Mouse (Mus musculus): ENCODE data around the gene Tmem158.
A peak's percentile ranks its signal among the peaks of the same experiment; 100 is the strongest.

The Tmem158 gene

DNA sequence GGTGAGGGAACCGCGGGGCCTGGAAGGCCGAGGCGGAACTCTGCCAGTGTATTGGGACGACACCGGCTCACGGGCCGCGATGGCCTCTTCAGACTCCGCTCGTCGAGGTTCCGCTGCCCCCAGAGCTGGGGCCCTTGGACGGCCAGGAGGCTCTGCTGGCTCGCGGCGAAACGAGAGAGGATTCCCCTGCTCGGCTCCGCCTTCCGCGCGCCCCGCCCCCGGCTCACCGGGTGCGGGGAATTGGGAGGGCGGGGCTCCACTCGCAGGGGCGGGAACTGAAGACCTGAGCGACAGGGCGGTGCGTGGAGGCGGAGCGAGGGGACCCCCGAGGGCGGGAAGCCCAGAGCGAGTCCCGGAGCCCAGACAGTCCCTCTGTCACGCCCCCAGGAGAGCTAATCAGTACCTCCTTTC, at the start of gene Tmem158:
Gene Tmem158 (minus strand): TSS at position 154 of the 411 bp plus-strand sequence.
- peak; percentile 92 for DNase-seq (ENCODE audit: low spot score)

DNA sequence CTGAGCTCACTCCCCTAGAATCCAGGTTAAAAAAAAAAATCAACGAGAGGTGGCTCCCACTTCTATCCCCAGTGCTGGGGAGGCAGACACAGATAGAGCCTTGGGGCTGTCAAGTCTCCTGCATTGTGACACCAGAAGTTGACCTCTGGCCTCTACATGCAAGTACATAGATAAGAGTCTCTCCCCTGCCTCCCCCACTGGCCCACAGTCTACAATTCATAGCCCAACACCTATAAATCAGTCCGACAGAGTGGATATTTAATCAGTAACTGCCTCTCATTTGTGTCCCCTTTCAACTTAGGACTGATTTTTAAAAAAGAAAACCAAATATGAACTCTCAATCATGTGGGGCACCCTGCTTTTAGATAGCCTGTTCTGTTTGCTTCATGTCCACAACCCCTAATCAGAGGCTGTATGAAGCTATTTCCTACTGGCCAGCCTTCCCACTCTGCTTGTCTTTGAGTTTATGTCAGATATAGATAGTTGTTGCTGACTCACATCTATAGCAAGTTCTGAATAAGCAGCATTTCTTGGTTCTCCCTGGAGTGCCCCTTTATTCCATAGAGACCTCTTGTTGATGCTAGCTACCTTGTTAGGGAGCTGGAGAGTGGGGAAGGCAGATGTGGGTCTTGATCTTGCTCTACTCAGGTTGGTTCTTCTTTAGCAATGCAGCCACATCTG, 49.3 kb upstream of the Tmem158 start:
- no peak for DNase-seq (ENCODE audit: low spot score)

DNA sequence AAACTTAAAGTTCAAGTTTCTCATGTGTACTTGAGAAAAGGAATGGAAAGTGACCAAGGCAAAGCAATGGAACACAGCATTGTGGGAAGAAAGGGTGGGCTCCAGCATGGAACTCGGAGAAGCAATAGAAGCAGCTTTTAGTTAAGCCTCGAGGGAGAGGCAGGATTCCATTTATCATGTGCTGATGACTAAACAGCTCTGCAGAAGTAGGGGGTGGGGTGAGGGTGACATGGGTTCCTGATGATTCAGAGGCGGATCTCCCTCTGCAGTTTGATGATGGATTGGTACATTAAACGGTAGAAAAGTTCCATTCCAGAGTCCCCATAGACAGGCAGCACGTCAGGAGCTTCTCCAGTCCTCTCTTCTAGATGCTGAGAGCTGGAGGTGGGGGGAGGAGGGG, 48.5 kb upstream of the Tmem158 start:
- DNase-seq (ENCODE audit: low spot score) = no peak

DNA sequence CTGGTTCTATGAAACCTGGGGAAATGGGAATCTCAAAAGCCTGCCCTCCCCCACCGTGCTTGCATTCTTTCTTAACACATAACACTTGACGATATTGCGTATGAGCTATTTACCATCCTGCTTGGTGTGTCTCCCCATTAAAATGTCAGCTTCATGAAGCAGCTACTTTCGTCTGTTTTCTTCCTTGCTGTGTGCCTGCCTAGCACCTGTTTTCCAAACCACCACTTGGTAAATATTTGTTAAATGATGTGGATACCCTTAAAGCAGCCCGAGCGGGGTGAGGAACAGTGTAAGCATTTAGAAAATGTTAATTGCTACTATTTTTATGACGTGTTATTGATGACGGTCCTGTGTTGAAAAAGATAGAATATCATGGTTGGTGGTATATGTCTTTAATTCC, 44.4 kb upstream of the Tmem158 start:
- DNase-seq (ENCODE audit: low spot score) = no peak

DNA sequence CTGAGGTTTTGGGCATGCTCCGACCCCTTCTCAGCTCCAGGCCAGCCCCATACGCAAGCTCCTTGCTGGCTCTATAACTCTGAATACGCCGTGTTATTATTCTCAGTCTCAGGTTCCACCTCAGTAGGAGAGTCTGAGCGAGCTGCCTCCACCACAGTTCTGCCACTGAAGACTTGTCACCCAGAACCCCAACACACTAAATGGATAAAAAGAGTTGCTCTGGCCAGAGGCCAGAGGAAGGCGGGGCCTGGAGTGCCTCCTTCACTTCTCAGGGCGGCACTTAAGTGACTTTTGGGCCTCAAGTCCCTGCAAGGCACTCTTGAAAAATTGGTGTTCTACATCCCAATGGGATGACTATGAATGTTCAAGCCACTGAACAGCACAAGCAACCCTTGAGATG, 43.4 kb upstream of the Tmem158 start:
- no peak for DNase-seq (ENCODE audit: low spot score)

DNA sequence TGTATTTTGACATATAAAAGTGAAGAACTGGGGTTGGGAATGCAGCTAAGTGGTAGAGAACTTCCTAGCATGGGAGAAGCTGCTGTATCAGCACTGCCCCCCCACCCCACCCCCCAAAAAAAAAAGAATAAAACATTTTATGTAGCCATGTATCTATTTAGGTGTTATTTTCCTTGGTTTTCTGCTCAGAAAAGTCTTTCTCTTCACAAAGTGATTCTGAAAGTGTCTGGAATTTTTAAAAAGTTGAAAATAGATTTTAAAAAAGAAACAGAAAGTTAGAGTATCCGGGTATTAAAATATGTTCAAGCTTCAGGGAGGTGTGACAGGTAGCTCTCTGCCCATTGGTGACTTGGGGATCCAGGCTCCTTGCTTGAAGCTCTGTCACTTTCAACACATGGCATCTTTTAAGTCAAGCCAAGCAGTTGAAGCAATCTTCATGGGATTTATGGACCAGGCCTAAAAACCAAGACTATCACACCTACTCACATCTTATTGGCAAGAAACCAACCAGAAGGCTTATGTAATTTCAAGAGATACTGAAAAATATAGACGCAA, 42.3 kb upstream of the Tmem158 start:
- DNase-seq (ENCODE audit: low spot score) = no peak

DNA sequence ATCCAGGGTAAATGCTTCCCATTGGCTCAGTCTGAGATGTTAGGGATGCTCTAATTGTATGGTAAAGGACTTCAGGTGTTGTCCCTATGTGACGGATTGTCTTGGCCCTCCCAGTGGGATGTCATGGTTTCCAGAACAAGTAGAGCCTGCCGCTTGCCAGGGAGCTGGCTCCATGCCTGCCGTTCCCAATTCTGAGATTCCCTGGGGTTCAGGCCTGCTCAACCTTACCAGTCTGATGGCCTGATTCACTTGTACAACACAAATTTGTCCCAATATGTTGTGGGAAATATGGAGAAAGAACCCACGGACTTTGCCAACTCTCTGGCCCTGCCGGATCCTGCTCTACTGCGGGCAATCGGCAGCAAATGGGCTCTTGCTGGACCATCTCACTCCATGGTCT, 37.3 kb upstream of the Tmem158 start:
- no peak for DNase-seq (ENCODE audit: low spot score)

DNA sequence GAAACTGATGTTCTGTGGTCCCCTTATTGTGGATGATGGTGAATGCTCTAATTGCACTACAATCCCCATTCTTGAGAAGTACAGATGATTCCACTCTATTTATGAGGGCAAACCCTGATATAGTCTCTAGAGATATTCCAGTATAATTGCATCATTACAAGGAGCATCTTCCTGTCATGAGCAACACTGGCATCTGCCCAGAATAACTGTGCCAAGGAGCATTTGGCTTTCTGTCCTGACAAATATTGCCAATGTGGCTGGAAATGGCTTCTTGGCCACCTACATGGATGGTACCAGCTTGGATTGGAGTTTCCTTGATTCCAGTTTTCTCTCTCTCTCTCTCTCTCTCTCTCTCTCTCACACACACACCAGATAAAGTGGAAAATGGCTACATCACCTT, 35.7 kb upstream of the Tmem158 start:
- DNase-seq (ENCODE audit: low spot score) = no peak

DNA sequence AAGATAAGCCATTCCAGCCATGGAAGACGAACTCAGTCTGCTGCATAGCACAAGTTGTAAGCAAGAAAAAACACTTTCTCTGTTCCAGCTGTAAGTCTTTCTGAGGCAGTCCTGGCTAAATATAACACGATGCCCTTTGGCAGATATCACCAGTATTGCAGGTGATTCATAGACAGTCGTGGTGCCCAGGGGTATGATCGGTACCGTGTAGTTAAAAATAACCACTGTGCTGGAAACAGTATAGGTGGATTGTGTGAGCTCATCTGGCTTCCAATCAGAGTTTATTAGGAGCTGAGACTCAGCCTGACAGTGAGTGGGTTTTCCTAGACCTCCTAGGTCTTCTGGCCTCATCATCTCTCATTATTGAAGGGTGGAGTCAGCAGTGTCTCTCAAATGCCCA, 34.0 kb upstream of the Tmem158 start:
- no peak for DNase-seq (ENCODE audit: low spot score)

DNA sequence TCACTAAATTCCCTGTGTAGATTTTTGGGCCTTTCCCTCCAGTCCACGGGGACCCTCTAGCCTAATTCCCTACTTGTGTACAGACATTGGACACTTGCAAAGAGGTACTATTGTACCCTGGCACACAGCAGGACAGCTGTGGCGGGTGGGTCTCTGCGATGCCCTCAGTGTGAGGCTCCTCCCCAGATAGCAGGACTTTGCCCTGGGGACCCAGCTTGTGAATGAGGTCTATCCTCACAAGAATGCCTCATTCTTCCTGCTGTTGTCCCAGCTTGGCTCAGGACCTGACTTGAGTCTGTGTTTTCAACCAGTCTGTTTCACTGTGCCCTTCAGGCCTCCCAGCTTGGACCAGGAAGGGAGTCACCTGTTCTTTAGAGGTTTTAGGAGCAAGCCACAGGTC, 27.8 kb upstream of the Tmem158 start:
- DNase-seq (ENCODE audit: low spot score) = no peak

DNA sequence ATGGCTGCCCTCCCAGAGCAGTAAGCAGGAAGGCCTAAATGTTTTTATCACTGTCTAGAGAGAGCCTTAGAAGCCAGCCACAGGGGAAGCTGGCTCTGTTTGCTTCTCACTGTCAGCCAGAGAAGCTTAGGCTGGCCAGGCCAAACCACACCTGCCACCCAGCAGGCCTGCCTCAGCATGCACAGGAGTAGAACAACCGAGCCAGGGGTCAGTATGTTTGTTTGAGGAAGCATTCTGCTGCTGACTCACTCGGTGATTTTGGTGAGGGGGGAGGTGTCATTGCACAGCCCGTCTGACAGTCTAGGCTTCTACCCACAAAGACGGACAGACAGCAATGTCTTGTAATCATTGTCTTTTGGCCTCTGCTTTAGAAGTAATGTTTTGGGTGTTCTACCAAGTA, 25.1 kb upstream of the Tmem158 start:
- DNase-seq (ENCODE audit: low spot score) = no peak

DNA sequence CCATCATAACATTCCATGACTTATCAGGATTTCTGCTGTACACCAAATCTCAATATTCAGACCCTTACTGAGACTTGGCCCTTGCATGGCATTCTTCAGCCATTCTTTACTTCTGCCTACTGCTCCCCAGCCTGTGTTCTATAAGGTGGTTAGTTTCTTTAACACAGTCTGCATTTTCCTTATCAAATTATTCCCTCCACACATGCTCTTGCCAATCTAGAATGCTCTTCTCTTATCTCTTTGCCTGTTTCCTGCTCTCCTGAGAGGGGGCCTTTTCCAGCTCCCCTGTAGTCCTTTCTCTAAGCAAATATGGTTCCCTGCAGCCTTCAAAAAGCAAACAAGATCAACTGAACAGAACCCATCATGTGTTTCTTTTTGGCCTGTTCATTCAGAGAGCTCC, 20.2 kb upstream of the Tmem158 start:
- DNase-seq (ENCODE audit: low spot score) = no peak

DNA sequence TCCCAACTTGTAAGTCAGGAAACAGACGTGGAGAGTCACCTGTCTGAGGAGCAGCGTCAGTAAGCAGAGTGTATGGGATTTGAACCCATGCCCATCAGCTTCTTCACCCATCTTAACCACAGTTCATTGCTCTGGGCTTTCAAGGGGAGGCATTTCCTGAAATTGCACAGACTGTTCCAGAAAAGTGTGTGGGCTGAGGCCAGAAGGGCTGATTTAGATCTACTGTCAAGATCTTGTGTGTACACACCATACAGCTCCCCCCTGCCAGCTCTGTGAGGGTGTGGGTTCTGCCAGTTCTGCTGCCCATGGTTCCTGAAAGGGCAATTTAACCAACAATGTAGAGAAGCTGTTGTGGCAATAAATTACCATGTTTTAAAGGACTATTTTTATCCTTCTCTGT, 17.4 kb upstream of the Tmem158 start:
- DNase-seq (ENCODE audit: low spot score) = no peak

DNA sequence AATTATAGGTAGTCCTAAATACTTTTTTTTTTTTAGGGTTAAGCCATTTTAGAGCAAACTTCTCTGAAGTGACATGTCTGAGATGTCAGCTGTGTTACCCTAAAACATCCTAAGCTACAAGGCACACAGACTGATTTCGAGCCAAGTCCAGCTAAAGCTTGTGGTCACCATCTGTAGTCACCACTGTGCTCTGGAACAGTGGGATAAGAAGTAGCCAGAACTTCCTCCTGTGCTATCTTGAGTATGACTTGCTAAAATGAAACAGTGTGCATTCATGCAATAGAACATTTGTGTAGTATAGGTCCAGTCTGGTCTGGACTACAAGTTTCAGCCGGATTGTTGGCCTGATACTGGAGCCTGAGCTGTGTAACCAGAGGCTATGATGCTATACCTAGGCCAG, 14.8 kb upstream of the Tmem158 start:
- no peak for DNase-seq (ENCODE audit: low spot score)

DNA sequence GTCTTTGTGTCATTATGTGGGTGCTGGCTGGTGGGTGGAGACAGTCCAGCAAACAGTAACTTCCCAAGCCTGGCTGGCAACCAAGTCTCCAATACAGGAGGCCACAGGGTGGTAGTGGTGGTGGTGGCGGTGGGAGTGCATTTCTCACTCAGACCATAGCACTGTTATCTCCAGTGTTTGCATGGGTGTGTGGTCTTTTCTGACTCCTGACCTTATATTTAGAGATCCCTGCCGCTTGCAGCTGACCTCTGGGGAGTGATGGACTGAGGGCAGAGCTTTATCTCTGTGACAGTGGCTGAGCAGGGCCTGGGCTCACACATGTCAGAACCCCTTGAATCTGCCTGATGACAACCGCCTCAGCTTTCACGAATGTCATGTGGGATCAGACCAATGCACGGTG, 14.1 kb upstream of the Tmem158 start:
- DNase-seq (ENCODE audit: low spot score) = no peak

DNA sequence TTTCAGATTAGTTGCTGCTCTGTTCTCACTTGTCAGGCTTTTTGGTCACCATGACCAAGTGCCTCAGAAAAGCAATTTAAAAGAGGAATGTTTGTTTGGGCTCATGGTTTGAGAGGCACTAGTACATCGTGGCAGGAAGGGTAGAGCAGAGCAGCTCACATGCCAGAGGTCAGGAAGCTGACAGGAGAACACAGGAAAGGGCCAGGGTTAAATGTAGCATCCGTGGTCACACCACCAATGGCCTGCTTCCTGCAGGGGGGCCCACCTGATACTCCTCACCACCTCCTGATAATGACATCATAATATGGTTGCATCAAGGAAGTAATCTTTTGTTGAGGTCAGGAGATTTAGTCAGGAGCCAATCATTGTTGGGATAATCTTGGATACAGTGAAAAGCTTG, 13.3 kb upstream of the Tmem158 start:
- no peak for DNase-seq (ENCODE audit: low spot score)

DNA sequence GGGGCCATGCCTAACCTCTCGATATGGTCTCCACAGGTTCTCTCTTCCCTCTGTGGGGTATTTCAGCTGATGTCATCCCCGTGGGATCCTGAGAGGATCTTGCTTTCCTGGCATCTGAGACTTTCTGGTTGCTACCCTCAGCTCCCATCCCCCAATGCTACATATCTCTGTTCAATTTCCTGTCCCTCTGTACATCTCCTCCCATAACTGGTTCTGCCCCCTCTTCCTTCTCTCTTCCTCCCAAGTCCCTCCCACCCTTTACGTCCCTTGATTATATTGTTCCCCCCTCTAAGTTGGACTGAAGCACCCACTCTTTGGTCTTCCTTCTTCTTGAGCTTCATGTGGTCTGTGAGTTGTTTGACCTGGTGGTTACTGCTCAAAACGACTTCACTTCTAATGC, 11.0 kb upstream of the Tmem158 start:
- no peak for DNase-seq (ENCODE audit: low spot score)

DNA sequence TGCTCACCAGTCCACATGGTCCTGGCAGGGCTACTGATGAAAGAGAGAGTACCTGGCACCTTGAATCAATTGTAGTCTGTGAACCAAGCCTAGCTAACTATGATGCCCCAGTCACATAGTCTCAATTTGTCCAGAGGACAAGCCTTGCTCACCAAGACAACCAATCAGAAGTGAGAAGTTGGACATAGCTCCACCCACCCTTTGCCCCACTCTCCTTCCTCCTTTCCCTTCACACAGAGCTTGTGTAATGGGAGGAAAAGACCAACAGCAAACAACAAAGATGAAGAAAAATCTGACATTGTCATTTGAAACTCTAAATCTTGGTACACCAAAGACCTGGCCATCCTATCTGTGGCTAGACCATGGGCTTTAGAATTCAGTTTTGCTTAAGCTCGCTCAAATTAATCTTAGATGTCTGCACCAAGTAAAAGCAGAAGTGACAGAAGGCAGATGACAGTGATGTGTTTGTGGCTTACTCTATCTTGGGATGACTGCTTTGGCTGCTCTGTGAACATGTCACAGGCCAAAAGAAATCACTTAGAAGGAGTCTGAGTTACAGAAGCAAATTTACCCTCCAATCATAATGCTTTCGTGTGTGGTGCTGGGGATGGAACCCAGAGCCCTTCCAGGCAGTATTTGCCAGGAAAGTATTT, 9.5 kb upstream of the Tmem158 start:
- DNase-seq (ENCODE audit: low spot score) = no peak

DNA sequence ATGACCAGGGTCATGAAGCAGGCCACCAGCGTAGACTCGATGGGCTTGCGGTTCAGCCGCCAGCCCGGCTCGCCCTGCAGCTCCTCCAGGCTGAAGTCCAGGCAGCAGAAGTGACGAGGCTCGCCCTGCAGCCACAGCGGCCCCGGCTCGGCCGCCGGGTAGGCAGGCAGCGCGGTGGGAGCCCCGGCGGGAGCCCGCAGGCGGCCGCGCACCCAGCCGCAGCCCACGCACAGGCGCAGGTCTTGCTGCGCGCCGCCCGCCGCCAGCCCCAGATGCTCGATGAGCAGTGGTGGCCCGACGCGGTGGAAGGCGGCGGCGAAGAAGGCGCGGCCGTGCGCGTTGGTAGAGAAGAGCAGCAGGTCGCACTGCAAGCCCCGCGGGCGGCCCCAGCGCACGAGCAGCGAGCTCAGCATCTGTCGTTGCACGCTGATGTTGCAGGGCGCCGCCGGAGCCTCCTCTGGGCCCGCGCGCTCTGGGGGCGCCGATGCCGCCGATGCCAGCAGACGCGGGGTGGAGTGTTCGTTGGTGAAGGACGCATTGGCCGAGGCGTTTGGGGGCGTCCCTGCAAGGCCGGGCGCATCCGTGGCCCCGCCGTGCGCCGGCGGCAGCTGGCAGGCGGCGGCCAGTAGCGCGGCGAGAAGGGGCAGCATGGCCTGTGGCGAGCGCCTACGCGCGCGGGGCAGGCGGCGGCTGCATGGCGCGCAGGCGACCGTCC, 511 bp downstream of the Tmem158 start:
- DNase-seq (ENCODE audit: low spot score) = peak; percentile 55

DNA sequence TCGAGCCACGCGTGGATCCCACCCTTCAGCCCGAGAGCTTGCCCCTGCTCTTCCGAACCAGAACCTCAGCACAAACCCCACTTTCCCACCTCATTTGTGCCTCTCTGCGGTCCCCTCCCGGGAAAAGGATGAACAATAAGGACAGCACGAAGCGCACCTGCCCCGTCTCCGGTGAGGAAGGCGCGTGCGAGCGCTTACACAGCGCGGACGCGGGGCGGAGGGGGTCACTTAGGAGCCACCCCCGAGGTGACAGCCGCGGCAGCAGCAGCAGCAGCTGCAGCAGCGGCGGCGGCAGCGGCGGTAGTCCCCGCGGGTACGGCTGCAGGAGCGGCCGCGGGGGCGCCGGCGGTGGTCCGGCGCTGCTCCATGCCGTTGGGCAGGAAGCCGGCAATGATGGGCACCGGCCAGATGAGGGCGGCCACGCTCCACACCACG, 1.1 kb downstream of the Tmem158 start:
- DNase-seq (ENCODE audit: low spot score) = peak; percentile 91

DNA sequence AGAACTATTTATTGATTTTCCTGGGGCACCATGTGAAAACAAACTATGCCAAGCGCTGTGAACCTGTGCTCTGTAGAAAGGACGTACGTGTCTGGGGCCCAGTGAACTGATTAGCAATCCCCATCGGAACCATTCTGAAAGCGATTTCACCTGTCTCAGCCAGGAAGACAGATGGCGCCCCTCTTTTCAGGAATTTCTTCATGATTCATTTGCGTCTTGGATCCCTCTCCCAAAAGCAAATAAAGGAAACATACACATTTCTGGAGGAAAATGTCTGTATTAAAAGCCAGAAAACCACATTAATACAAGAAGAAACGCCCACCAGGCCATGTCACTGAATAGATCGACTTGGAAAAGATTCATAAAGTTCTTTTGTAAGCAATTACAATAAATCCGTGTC, 1.8 kb downstream of the Tmem158 start:
- DNase-seq (ENCODE audit: low spot score) = no peak

DNA sequence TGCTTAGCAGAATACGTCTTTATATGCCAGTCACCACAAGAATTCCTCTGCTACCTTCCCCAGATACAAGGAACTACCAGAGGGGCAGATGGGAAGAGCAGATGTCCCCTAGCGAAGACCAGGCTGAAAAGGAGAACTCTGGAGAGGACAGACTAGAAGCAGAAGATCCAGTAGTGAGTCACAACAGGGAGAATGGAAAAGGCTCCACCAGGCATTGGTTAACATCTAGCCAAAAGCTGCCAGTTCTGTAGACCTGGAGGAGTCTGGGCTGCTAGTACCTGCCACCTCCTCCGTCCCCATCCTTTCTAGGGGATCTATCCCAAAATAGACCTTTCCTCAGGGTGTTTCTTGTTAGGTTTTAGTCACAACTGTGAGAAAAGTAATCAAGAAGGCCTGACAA, 4.8 kb downstream of the Tmem158 start:
- no peak for DNase-seq (ENCODE audit: low spot score)

DNA sequence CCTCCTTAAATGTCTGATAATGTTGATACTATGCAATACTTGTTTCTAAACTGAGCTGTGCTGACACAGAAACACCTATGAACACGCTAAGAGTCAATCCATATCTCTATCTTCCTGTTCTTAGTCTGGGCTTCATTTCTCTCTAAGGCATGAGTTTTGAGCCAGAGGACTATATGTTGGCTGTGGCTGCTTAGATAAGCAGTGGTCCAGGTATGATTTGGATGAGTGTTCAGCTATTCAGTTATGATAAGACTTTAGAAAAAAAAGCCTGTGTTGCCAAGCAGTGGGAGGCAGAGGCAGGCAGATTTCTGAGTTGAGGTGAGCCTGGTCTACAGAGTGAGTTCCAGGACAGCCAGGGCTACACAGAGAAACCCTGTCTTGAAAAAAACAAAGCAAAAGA, 12.6 kb downstream of the Tmem158 start:
- no peak for DNase-seq (ENCODE audit: low spot score)

Measured in embryo, embryonic 10.5 days (tissue).